Mouse (Mus musculus): ENCODE measurements at regions not wholly inside any gene's neighbourhood (a gene's known extent, or its start where the extent isn't known, plus 50 kb on each side); places are given as distances from the start of the nearest gene placed in this dataset.

DNA sequence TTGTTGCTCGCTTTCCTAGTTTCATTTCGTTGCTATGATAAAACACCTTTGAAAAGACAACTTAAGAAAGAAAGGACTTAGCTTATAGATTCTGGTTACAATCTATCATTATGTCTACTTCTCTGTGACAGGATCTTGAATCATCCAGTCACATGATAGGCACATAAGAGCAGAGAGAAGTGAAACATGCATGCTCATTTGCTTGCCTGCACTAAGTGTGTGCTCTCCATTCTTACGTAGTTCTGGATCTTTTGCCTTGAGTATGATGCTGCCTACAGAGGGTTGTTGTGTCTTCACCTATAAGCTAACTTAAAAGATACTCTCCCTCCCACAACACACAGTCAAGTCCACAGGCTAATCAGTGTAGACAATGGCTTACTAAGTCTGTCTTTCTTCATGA is 62.1 kb upstream of the Pou1f1 start:
- TF ChIP-seq ETS1 (conservative IDR thresholded peaks at IDR 0.05; ENCODE audit: low read depth, low read length) (no peak), EP300 (IDR thresholded peaks at IDR 0.05; ENCODE audit: low read length) (no peak), POLR2A (IDR thresholded peaks at IDR 0.05; ENCODE audit: low read depth, low read length) (no peak), CTCF (conservative IDR thresholded peaks at IDR 0.05 in 1 of 2, IDR thresholded peaks at IDR 0.05 in 1 of 2; ENCODE audit: low read depth in 2 of 2, low read length in 2 of 2) (no peak), USF2 (conservative IDR thresholded peaks at IDR 0.05; ENCODE audit: low read depth, low read length) (no peak), SMC3 (IDR thresholded peaks at IDR 0.05; ENCODE audit: low read depth, low read length) (no peak), E2F4 (IDR thresholded peaks at IDR 0.05; ENCODE audit: insufficient replicate concordance, low read depth, low read length) (no peak), RCOR1 (conservative IDR thresholded peaks at IDR 0.05; ENCODE audit: low read depth, low read length) (no peak), ELF1 (IDR thresholded peaks at IDR 0.05; ENCODE audit: low read depth, low read length) (no peak), GABPA (IDR thresholded peaks at IDR 0.05; ENCODE audit: insufficient replicate concordance, low read depth, low read length) (no peak)
